Mouse (Mus musculus) heart, adult 2 months (tissue): ENCODE measurements at regions not wholly inside any gene's neighbourhood (a gene's known extent, or its start where the extent isn't known, plus 50 kb on each side); places are given as distances from the start of the nearest gene placed in this dataset.

Experiments used
- DNase-seq, 2 experiments: peaks; one replicate each; pipeline ENCODE4 v3.0.0; 2021
- H3K27ac ChIP-seq: fragments of 200-600 bp; 2 replicates; pipeline ENCODE4 v1.8.1; 2022
- H3K27me3 ChIP-seq: fragments of 200-500 bp; 2 replicates; pipeline ENCODE4 v1.6.1; 2012; ENCODE audit warnings: mild to moderate bottlenecking, low read length, inconsistent platforms, mixed read lengths; ENCODE audit not compliant: control insufficient read depth, insufficient read depth
- H3K36me3 ChIP-seq: fragments of 200-500 bp; 2 replicates; pipeline ENCODE4 v1.6.1; 2012; ENCODE audit warnings: low read length, inconsistent platforms; ENCODE audit not compliant: control insufficient read depth, insufficient read depth
- H3K4me1 ChIP-seq: fragments of 200-500 bp; 2 replicates; pipeline ENCODE4 v1.6.1; 2011; ENCODE audit warnings: low read length; ENCODE audit not compliant: control insufficient read depth, insufficient read depth
- H3K4me3 ChIP-seq: fragments of 200-600 bp; 2 replicates; pipeline ENCODE4 v1.8.1; 2022
- H3K79me2 ChIP-seq: fragments of 200-500 bp; replicated peaks from 2 replicates; pipeline ENCODE4 v1.6.1; 2012; ENCODE audit warnings: mild to moderate bottlenecking, inconsistent platforms, low read length, moderate library complexity, mixed read lengths; ENCODE audit not compliant: control insufficient read depth, insufficient read depth
- H3K9ac ChIP-seq: fragments of 200-500 bp; 2 replicates; pipeline ENCODE4 v1.6.1; 2012; ENCODE audit warnings: low read depth, mild to moderate bottlenecking, control low read depth, inconsistent platforms, low read length, mixed read lengths
- CTCF ChIP-seq: fragments of 200-600 bp; IDR thresholded peaks from 2 replicates; pipeline ENCODE4 v1.8.1; 2022; ENCODE audit warnings: antibody characterized with exemption, mild to moderate bottlenecking, moderate library complexity
- EP300 ChIP-seq: fragments of 200-500 bp; IDR thresholded peaks from 2 replicates; pipeline ENCODE4 v1.6.1; 2011; ENCODE audit warnings: low read depth, low read length, control low read depth; ENCODE audit not compliant: insufficient read depth
- POLR2A ChIP-seq: fragments of 200-500 bp; IDR thresholded peaks from 2 replicates; pipeline ENCODE4 v1.6.1; 2011; ENCODE audit warnings: mild to moderate bottlenecking, low read depth, low read length, control low read depth; ENCODE audit not compliant: insufficient read depth
- WGBS: fragments of 180-500 bp; shearing (Covaris S2); methylation state at CpG from one replicate; pipeline ENCODE4 v1.1.7; 2018; 5-methylcytosine and 5-hydroxymethylcytosine counted together
- intact Hi-C: fragments of 180-260 bp; cut with DNase I; formaldehyde crosslinking; loops from one replicate; pipeline ENCODE4 v1.15.1; 2025

GRCm38 (mm10) chr14:46317406-46318045 lies 61.7 kb upstream of the Gm15217 start:
- DNase-seq, result peak; percentile 47 to 67
- Histone ChIP-seq H3K9ac (no peak overlapping the region), H3K36me3 (peaks cover 3% of the 10 kb centered on the region; the same call in 1 of the 2 replicates), H3K79me2 (no peaks in the 10 kb centered on the region), H3K4me3 (no peak overlapping the region), H3K4me1 (peaks cover 11% of the 10 kb centered on the region), H3K27ac (peak overlapping the region; percentile 69), H3K27me3 (no peaks in the 10 kb centered on the region)
- intact Hi-C loops, result loop anchor here (2.0 to 5.0 kb wide), 2 partner anchors 71 to 175 kb away; no protein-coding TSS in a partner anchor
- TF ChIP-seq POLR2A (peak; percentile 35; the same call in 1 of the 2 replicates), EP300 (peak; percentile 87), CTCF (no peak)
- 20% methylated on average over 16 of the region's 16 CpGs for WGBS

GRCm38 (mm10) chr14:46328064-46328463 lies 51.1 kb upstream of the Gm15217 start:
- no peak for DNase-seq
- H3K4me3 ChIP-seq, result no peak overlapping the region
- H3K79me2 ChIP-seq, result no peaks in the 10 kb centered on the region
- TF ChIP-seq CTCF (no peak), EP300 (no peak), POLR2A (no peak)
- no peak overlapping the region for H3K9ac ChIP-seq
- H3K27me3 ChIP-seq, result no peaks in the 10 kb centered on the region
- H3K36me3 ChIP-seq, result no peaks in the 10 kb centered on the region
- H3K4me1 ChIP-seq, result no peaks in the 10 kb centered on the region
- WGBS, result 85% methylated on average over 3 of the region's 3 CpGs
- intact Hi-C loops, result no loop called here
- no peak overlapping the region for H3K27ac ChIP-seq
